Mouse (Mus musculus): Measurements from ENCODE around the gene Rnf208. TPM values are rescaled to one million over a fixed set of nuclear protein-coding genes. Genes with fewer than 3 reads are reported as not detected.

Rnf208 gene
- total RNA-seq, 2 experiments from 2014 or later, result 230 to 231 TPM

DNA sequence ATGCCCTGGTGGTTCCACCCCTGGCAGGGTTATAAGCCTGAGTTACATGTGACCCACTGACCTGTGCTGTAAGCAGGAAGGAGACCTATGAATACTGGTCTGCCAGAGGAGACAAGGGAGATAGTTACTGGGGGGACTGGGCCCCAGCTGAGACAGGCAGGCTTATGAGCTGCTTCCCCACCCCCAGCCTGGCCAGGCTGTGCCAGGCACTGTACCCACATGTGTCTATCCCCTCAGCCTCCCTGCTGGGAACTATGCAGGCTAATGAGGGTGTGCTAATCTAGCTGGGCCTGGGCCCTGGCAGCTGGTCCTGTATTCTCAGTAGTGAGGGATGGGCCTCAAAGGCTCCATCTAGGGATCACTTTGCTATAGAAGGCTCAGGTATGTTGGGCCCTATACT, 25.2 kb downstream of the Rnf208 start:
- no peak for DNase-seq (ENCODE audit: extremely low spot score in 1 of 2, low spot score in 1 of 2)

DNA sequence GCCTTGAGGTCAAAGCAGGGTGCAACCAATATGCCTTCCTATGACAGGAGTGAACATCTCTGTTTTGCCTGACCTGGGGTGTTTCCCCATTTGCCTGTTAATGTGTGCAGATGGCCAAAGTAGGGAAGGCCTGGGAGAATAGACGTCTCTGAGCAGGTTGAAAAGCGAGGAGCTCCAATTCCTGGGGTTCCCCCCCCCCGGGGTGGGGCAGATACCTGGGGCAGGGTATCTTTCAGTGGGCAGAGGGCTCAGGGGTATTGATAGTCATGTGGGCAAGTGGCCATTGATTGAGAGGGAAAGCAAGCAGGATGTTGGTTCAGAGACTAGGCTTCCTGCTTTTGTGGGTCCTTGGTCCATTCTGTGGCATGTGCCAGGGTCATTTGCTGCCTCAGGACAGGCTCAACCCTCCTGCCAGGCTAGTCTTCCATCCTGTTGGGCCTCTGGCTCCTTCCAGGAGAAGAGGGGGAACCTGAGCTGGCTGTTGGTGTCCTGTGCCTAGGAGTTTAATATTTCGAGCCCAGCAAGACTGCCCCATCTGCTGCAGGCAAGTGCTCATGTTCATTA, 25.8 kb downstream of the Rnf208 start:
- no peak for DNase-seq (ENCODE audit: extremely low spot score in 1 of 2, low spot score in 1 of 2)

DNA sequence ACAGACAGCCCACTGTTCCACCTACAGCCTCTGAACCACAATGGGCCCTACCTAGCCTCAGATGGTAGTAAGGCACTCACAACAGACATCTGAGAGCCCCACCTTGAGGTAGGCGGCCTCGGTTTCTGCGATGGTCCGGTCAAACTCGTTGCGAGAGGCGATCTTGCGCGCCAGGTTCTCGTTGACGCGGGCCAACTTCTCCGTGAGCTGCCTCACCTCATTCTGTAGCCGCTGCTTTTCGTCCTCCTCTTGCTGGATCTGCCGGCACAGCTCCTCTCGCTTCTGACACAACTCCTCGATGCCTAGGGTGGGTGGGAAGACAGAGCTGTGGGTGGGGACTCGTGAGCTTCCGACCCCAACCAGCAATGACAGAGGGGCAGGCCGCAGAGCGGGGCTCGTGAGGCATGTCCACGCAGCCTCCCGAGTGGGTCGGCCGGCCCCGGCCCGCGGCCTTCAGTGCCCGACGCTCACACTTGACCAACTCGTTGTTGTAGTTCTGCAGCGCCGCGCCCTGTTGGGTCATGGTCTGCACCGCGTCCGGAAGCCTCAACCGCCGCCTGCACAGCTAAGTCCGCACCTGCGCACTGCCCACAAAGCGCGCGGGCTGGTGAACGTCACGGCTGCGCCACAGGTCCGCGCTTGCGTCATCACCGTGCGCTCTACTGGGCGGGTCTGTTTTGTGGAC, 29.9 kb downstream of the Rnf208 start, which contains the start of the genes Ssna1 and Anapc2:
TSS of gene Ssna1 (minus strand) at position 612 of the 685 bp plus-strand sequence.
TSS of gene Anapc2 (plus strand) at position 652 of the 685 bp plus-strand sequence.
- DNase-seq (ENCODE audit: extremely low spot score in 1 of 2, low spot score in 1 of 2), result peak; percentile 96 to 98

DNA sequence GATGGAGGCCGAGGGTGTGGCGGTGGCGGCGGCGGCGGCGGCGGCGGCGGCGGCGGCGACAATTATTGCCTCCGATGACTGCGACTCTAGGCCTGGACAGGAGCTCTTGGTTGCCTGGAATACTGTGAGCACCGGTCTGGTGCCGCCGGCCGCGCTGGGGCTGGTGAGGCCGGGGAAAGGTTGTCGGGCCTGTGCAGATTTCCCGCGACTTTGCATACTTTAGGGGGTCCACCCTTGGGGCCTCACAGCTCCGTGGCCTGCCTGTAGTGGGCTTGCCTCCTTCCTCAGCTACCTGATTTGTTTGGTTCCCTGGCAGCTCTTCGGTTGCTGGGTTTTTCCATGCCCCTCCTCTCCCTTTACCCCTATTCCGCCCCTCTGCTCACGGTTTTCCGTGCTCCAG, 30.5 kb downstream of the Rnf208 start:
- no peak for DNase-seq (ENCODE audit: extremely low spot score in 1 of 2, low spot score in 1 of 2)

DNA sequence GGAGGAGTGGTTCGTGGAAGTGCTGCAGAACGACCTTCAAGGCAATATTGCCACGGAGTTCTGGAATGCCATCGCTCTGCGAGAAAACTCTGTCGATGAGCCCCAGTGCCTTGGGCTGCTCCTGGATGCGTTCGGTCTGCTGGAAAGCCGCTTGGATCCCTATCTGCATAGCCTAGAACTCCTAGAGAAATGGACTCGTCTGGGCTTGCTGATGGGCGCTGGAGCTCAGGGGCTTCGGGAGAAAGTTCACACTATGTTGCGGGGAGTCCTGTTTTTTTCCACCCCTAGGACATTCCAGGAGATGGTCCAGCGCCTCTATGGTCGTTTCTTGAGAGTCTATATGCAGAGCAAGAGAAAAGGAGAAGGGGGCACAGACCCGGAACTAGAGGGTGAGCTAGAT, 31.0 kb downstream of the Rnf208 start:
- DNase-seq (ENCODE audit: extremely low spot score in 1 of 2, low spot score in 1 of 2), result no peak

DNA sequence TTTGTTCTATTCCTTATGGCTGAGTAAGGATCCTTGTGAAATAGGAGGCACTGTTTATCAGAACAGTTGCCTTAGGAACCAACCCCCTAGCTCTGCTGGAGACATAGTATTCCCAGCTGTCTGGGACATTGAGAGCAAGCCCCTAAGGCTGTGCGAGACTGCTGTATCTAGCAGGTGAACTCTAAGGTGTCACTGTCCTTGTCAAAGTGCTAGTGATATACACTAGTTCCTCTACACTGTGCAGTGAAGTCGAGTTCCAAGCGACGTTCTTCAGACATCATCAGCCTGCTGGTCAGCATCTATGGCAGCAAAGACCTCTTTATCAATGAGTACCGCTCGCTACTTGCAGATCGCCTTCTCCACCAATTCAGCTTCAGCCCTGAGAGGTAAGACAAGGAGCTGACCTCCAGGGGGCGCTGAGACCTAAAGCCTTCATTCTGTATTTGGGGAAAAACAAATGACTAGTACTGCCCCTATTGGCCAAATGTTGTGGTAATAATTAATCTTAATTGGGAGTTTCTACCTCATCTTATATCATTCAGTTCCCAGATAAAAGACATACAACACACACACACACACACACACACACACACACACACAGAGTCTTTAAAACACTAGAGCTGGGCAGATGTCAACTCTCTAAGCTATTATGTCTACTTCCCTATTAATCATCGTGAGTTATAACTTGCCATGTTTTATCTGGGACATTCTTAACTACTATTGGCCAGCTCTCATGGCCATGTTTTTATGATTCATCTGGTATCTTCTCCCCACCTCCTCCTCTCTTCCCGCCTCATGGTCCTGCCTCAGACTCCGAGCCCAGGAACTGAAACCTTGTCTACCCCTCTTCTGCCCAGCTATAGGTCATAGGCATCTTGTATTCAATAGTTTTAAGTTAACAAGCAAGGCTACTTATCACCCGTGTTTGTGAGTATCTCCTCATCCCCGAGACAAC, 37.1 kb downstream of the Rnf208 start:
- peak; percentile 72 to 93 for DNase-seq (ENCODE audit: extremely low spot score in 1 of 2, low spot score in 1 of 2)

DNA sequence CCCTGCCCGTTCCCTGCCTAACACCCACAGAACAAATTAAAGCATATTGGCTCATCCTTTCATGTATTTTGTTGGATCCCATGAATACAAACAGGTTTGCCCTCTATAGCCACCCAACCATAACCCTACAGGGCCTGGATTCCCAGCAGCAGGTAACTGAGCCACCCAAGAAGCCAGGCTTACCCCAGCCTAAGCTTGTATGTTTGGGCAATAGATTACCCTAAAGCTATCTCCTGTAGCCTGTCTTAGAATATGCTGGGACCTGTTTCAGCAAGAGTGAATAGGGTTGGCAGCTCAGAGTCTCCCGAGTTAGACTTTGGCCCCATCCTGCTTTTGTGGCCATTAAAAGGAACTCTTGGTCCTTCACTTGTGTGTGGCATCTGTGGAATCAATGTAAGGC, 43.5 kb downstream of the Rnf208 start:
- no peak for DNase-seq (ENCODE audit: extremely low spot score in 1 of 2, low spot score in 1 of 2)

DNA sequence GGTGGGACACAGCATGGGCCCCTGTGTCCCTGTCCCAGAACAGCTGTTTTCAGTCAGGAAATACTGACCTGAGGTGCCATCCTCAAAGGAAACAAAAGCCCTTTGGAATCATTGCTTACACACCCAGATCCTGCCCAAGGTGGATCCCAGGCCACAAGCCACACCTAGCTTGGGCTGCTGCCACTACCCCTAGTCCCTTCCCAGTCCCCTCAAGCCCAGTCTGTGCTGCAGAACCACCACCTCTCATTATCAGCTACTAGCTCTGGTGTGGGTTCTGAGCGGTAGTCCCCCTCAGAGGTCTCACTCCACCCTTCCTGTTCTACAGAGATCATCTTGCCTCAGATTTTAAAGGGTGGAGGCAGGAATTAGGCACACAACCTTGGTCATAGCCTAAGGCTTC, 44.3 kb downstream of the Rnf208 start:
- DNase-seq (ENCODE audit: extremely low spot score in 1 of 2, low spot score in 1 of 2), result no peak

DNA sequence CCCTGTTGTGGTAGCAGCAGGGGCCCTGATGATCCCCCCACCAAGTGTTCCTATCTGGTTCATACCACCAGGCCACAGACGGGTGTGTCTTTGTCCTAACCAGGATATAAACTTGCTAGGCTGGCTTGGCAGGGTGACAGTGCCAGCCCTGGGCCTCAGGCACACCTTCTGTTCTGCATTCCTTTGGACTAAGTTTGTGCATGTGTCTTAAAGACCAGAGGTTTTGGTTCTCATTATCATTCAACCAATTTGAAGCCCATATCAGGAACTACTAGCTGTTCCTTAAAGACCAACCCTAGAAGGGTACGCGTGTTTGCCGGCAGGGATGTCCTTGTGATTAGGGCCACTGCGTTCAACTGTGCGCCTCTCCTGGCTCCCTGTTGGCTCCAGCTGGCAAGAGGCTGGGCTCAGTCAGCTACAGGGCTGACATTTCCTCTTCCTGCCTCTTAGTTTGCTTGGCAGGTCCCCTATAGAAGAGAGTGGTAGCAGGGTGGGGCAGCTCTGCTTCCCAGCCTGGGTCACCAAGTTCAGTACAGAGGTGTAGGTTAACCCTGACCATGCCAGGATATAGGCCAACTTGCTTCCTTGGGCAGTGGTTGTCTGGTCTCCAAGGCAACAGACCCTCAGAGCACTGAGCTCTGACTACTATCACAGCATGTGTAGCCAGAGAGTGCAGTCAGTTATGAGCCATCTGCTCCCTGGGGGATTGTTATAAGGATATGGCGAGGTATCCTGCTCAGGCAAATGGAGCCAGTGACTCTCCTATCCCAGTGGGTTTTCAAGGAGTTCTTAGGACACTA, 45.0 kb downstream of the Rnf208 start:
- no peak for DNase-seq (ENCODE audit: extremely low spot score in 1 of 2, low spot score in 1 of 2)

DNA sequence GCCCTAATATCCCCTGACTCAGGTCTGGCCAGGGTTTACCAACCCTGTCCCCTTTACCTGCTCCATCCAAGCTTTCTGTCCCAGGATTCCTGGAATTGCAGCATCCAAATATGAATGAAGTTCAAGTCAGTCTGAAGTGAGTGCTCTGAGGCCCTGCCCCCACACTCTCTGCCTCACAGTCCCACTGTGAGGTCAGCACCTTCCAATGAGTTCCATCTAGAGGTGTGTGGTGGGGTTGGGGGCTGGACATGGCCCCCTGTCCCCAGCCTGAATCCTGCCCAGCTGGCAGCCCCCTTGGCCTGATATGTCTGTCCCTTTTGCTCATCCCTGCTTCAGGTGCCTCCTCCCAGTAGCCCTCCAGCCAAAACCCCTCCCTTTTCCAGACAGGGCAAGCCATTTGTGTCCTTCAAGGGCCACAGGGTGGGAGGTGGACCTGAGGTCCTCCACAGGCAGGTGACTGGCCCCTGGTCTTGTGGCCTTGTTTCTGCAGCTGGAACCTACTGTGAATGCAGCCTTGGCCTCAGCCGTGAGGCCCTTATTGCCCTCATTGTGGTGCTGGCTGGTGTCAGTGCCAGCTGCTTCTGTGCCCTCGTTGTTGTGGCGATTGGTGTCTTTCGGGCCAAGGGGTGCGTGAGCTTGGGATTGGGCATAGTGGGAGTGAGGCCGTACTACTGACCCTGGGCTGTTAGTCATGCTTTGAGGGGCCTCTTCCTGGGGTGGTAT, 46.0 kb downstream of the Rnf208 start, which contains the start of gene Tmem210:
TSS of gene Tmem210 (plus strand) at position 219 of the 723 bp plus-strand sequence.
- no peak for DNase-seq (ENCODE audit: extremely low spot score in 1 of 2, low spot score in 1 of 2)

DNA sequence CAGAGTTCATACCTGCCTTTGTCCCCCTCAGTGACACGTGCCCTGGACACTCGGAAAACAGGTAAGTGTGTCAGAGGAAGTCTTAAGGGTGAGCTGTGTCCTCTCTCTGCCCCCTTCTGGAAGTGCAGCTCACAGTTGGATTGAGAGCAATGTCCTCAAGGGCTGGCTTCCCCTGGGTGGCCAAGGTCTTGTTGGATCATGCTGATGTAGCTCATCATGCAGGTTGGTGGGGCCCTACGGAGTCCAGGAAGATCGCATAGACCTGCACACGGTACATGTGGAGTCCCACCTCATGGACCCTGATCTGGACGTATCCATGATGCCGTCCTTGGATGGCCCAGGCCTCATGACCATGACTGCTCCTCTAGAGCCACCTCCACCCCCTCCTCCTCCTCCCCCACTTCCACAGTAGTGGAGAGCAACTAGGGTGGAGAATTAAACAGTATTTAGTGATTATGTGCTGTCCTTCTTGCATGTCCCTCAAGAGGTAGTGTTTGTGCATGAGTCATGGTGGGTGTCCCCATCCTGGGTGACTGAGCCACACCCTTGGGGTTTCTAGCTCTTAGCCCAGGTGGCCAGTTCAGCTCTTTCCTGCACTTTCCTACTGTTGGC, 46.8 kb downstream of the Rnf208 start:
- DNase-seq (ENCODE audit: extremely low spot score in 1 of 2, low spot score in 1 of 2), result no peak

DNA sequence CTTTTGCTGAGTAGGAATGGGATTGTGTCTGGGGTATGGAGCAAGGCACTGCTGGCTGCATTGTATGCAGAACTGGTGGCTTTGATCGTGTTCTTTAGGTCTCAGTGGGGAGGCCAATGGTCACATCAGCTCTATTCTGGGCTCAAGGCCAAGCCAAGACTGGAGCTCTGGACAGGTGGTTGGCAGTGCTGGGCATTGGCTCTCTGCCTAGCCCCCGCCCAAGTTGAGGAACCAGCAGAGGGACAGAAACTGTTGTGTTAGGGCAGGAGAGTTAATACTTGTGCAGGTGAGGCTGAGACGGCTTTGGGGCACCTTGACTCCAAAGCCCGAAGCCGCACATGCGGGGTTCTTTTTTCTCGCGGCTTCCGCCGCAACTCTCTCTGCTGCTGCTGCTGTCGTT, 47.6 kb downstream of the Rnf208 start, which contains the start of gene Lrrc26:
TSS of gene Lrrc26 (plus strand) at position 265 of the 400 bp plus-strand sequence.
- DNase-seq (ENCODE audit: extremely low spot score in 1 of 2, low spot score in 1 of 2), result no peak

DNA sequence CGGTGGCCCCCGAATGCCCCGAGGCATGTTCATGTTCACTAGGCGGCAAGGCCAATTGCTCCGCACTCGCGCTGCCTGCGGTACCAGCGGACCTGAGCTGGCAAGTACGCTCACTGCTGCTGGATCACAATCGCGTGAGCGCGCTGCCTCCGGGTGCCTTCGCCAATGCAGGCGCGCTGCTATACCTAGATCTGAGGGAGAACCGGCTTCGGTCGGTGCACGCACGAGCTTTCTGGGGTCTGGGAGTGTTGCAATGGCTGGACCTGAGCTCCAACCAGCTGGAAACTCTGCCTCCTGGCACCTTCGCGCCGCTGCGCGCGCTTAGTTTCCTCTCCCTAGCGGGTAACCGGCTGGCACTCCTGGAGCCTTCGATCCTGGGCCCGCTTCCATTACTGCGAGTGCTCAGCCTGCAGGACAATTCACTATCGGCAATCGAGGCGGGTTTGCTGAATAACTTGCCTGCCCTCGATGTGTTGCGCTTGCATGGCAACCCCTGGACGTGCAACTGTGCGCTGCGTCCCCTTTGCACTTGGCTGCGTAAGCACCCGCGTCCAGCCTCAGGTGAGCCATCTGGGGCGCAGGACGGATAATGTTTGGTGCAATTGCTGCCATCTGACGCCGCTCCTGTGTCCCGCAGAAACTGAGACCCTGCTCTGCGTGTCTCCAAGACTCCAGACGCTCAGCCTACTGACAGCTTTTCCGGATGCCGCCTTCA, 48.2 kb downstream of the Rnf208 start:
- peak; percentile 52 to 70 for DNase-seq (ENCODE audit: extremely low spot score in 1 of 2, low spot score in 1 of 2)

DNA sequence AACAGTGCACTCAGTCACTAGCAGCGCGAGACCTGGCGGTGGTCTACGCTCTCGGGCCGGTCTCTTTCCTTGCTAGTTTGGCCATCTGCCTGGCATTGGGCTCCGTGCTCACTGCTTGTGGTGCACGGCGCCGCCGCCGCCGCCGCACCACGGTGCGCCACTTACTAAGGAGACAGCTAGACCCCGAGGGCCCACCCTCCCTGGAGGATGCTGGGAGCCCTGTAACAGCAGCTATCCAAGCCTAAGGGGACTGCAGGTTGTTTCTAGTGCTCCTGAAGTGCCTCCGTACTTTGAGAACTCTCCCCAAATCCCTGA, 48.7 kb downstream of the Rnf208 start:
- peak in 1 of 2 experiments; percentile 53 for DNase-seq (ENCODE audit: extremely low spot score in 1 of 2, low spot score in 1 of 2)

DNA sequence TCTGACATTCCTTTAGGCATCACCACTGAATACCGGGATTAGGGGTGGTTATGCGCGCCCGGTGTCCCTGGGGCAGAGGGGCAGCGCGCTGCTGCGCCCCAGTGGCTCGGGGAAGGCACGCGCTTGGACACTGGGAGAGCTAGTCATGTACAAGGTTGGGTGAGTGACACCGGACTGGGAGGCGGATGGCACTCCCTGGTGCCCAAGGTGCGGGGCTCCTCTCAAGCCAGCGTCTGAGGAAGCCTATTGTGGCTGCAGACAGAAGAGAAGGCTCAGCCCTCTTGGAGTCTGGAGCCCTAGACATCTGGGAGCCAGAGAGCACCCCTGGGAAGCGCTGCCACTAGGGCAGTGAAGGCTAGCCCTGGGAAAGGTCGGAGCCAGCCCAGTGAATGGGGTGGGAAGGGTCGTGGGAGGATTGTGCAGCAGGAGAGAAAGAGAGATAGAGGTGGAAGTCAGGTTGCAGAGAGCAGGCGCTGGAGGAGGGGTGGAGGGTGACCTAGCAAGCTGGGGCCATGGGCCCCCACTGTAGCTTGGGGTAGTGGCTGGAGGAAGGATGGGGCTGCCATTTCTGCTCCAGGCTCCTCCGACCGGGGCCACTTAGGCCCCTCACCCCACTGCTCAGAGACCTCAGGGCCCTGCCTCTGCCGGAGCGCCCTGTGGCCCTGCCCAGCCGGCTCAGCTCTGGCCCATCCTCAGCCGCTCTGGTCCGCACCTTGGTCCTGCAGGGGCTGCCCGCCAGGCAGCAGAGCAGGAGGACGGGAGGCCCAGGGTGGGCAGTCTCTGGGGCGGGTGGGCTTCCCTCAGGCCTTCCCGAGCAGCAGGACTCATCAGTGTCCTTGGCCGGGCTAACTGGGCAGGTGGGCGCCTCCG, 49.4 kb downstream of the Rnf208 start:
- no peak for DNase-seq (ENCODE audit: extremely low spot score in 1 of 2, low spot score in 1 of 2)

DNA sequence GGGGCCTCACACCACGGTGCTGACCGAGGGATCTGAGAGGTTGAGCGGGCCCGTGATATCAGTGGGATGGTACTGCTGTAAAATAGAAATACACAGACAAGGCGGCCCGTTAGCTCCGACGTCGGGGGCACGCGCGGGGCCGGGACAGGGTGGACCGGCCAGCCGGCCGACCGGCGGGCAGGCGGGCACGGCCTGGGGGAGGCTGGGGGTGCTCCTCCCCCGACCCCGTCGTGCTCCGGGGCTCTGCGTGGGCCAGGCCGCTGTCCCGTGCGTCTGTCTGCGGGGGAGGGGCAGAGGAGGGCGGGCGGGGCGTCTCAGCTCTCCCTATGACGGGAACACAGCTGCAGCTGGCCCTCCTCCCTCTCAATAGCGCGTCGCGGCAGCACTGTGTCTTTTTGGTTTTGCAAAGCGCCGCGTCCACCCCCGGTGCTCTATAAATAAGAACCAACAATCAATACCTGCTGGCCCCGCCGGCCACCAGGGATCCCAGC, 50.0 kb downstream of the Rnf208 start:
- no peak for DNase-seq (ENCODE audit: extremely low spot score in 1 of 2, low spot score in 1 of 2)

DNA sequence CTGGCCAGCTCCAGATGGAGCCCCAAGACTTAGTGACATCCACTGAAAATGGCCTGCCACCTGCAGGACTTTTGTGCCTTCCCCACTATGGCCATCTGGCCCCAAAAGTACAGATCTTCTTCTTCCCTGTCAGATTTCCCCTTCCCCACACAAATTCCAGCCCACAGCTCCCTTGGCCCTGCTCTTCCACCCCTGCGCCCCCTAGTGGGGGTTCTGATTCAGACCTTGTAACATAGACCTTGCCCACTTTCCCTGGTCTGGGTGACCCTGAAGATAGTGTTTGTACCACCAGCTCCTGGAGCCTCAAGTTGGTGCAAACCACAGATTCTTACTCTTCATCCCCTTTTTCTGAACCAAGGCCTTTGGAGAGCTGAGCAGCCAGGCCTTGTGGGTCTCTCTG, 50.8 kb downstream of the Rnf208 start:
- peak; percentile 72 to 89 for DNase-seq (ENCODE audit: extremely low spot score in 1 of 2, low spot score in 1 of 2)
